Mouse (Mus musculus) MEL (cell line): ENCODE measurements at regions not wholly inside any gene's neighbourhood (a gene's known extent, or its start where the extent isn't known, plus 50 kb on each side); places are given as distances from the start of the nearest gene placed in this dataset.

Experiments
- DNase-seq: peaks from one replicate; pipeline ENCODE4 v3.0.0; 2011; ENCODE audit warnings: low read depth, low spot score
- H3K27ac ChIP-seq: 2 replicates; pipeline ENCODE4 v1.5.1; 2012; ENCODE audit warnings: low read depth, mild to moderate bottlenecking, control low read depth, low read length, moderate library complexity; ENCODE audit not compliant: control insufficient read depth
- H3K27me3 ChIP-seq, 2 experiments: fragments of 150-350 bp in 1 of 2; sonication (generic) in 1 of 2; 2 replicates each; pipeline ENCODE4 v1.6.1; 2012; ENCODE audit warnings: low read length in 2 of 2, mild to moderate bottlenecking in 2 of 2, improper control_type of control experiment in 1 of 2, moderate library complexity in 1 of 2; ENCODE audit not compliant: insufficient read depth in 2 of 2, control insufficient read depth in 1 of 2
- H3K36me3 ChIP-seq, 2 experiments: 2 replicates each; pipeline ENCODE4 v1.6.1; 2012 to 2014; ENCODE audit warnings: low read length in 2 of 2, improper control_type of control experiment in 1 of 2, inconsistent platforms in 1 of 2, mild to moderate bottlenecking in 1 of 2; ENCODE audit not compliant: insufficient read depth in 2 of 2, control insufficient read depth in 1 of 2
- H3K4me1 ChIP-seq, 2 experiments: fragments of 150-350 bp in 1 of 2; sonication (generic) in 1 of 2; 2 replicates each; pipeline ENCODE4 v1.6.1; 2012; ENCODE audit warnings: low read length in 2 of 2, improper control_type of control experiment in 1 of 2, mild to moderate bottlenecking in 1 of 2; ENCODE audit not compliant: insufficient read depth in 2 of 2, control insufficient read depth in 1 of 2
- H3K4me3 ChIP-seq, 2 experiments: fragments of 150-350 bp in 1 of 2; sonication (generic) in 1 of 2; 2 replicates each; pipeline ENCODE4 v1.5.1; 2012; ENCODE audit warnings: low read depth in 2 of 2, low read length in 2 of 2, mild to moderate bottlenecking in 2 of 2, moderate library complexity in 2 of 2, control low read depth in 1 of 2, improper control_type of control experiment in 1 of 2; ENCODE audit not compliant: control insufficient read depth in 1 of 2, insufficient read depth in 1 of 2
- H3K79me2 ChIP-seq: 2 replicates; pipeline ENCODE4 v1.6.1; 2012; ENCODE audit warnings: mild to moderate bottlenecking, low read length, moderate library complexity; ENCODE audit not compliant: control insufficient read depth, poor library complexity, insufficient read depth
- H3K9ac ChIP-seq: 2 replicates; pipeline ENCODE4 v1.6.1; 2012; ENCODE audit warnings: low read depth, mild to moderate bottlenecking, control low read depth, low read length, moderate library complexity; ENCODE audit not compliant: control insufficient read depth, poor library complexity, severe bottlenecking
- H3K9me3 ChIP-seq: fragments of 150-350 bp; sonication (generic); replicated peaks from 2 replicates; pipeline ENCODE4 v1.6.1; 2012; ENCODE audit warnings: mild to moderate bottlenecking, low read length, improper control_type of control experiment, moderate library complexity; ENCODE audit not compliant: insufficient read depth
- BHLHE40 ChIP-seq: IDR thresholded peaks from 2 replicates; pipeline ENCODE4 v1.6.1; 2012; ENCODE audit warnings: low read depth, mild to moderate bottlenecking, inconsistent platforms, low read length, improper control_type of control experiment, borderline replicate concordance
- CHD1 ChIP-seq: IDR thresholded peaks from 2 replicates; pipeline ENCODE4 v1.6.1; 2012; ENCODE audit warnings: low read depth, mild to moderate bottlenecking, inconsistent platforms, low read length, improper control_type of control experiment
- E2F4 ChIP-seq: IDR thresholded peaks from 2 replicates; pipeline ENCODE4 v1.6.1; 2011; ENCODE audit warnings: low read depth, low read length, improper control_type of control experiment, borderline replicate concordance
- ELF1 ChIP-seq: IDR thresholded peaks from 2 replicates; pipeline ENCODE4 v1.6.1; 2014; ENCODE audit warnings: low read depth, mild to moderate bottlenecking, inconsistent platforms, low read length, improper control_type of control experiment, moderate library complexity
- EP300 ChIP-seq, 2 experiments: IDR thresholded peaks; 2 replicates each; pipeline ENCODE4 v1.6.1; 2011; ENCODE audit warnings: improper control_type of control experiment in 2 of 2, low read length in 2 of 2, low read depth in 1 of 2, mild to moderate bottlenecking in 1 of 2
- ETS1 ChIP-seq: IDR thresholded peaks from 2 replicates; pipeline ENCODE4 v1.6.1; 2012; ENCODE audit warnings: low read depth, mild to moderate bottlenecking, inconsistent platforms, low read length, improper control_type of control experiment, moderate library complexity
- GABPA ChIP-seq: IDR thresholded peaks from 2 replicates; pipeline ENCODE4 v1.6.1; 2012; ENCODE audit warnings: low read depth, mild to moderate bottlenecking, inconsistent platforms, low read length, improper control_type of control experiment, moderate library complexity
- GATA1 ChIP-seq: IDR thresholded peaks from 2 replicates; pipeline ENCODE4 v1.6.1; 2011; ENCODE audit warnings: low read depth, low read length, improper control_type of control experiment
- MAZ ChIP-seq: IDR thresholded peaks from 2 replicates; pipeline ENCODE4 v1.6.1; 2012; ENCODE audit warnings: low read depth, mild to moderate bottlenecking, inconsistent platforms, low read length, improper control_type of control experiment
- MEF2A ChIP-seq: IDR thresholded peaks from 2 replicates; pipeline ENCODE4 v1.6.1; 2014; ENCODE audit warnings: low read depth, mild to moderate bottlenecking, inconsistent platforms, low read length, improper control_type of control experiment; ENCODE audit not compliant: poor library complexity, insufficient replicate concordance, severe bottlenecking; ENCODE audit errors: extremely low read depth
- MYB ChIP-seq: IDR thresholded peaks from 2 replicates; pipeline ENCODE4 v1.6.1; 2011; ENCODE audit warnings: mild to moderate bottlenecking, low read depth, low read length, improper control_type of control experiment
- MYC ChIP-seq: IDR thresholded peaks from 2 replicates; pipeline ENCODE4 v1.6.1; 2011; ENCODE audit warnings: low read depth, mild to moderate bottlenecking, low read length, improper control_type of control experiment, moderate library complexity
- POLR2A ChIP-seq, 2 experiments: IDR thresholded peaks; 2 replicates each; pipeline ENCODE4 v1.6.1; 2011 to 2012; ENCODE audit warnings: low read length in 2 of 2, mild to moderate bottlenecking in 2 of 2, control low read depth in 1 of 2, improper control_type of control experiment in 1 of 2, low read depth in 1 of 2, moderate library complexity in 1 of 2; ENCODE audit not compliant: control insufficient read depth in 1 of 2, insufficient read depth in 1 of 2, poor library complexity in 1 of 2
- POLR2AphosphoS2 ChIP-seq: IDR thresholded peaks from 2 replicates; pipeline ENCODE4 v1.6.1; 2011; ENCODE audit warnings: low read length, improper control_type of control experiment
- RAD21 ChIP-seq: IDR thresholded peaks from 2 replicates; pipeline ENCODE4 v1.6.1; 2011; ENCODE audit warnings: mild to moderate bottlenecking, low read depth, low read length, improper control_type of control experiment
- SIN3A ChIP-seq: IDR thresholded peaks from 2 replicates; pipeline ENCODE4 v1.6.1; 2012; ENCODE audit warnings: low read length, improper control_type of control experiment, inconsistent platforms
- TAL1 ChIP-seq: IDR thresholded peaks from 2 replicates; pipeline ENCODE4 v1.6.1; 2012; ENCODE audit warnings: mild to moderate bottlenecking, inconsistent platforms, low read length, moderate library complexity, mixed read lengths
- TBP ChIP-seq: IDR thresholded peaks from 2 replicates; pipeline ENCODE4 v1.8.0; 2011; ENCODE audit warnings: low read depth, low read length, improper control_type of control experiment
- TCF12 ChIP-seq: IDR thresholded peaks from 2 replicates; pipeline ENCODE4 v1.6.1; 2014; ENCODE audit warnings: low read depth, mild to moderate bottlenecking, inconsistent platforms, low read length, improper control_type of control experiment, moderate library complexity
- USF1 ChIP-seq: IDR thresholded peaks from 2 replicates; pipeline ENCODE4 v1.6.1; 2014; ENCODE audit warnings: low read depth, mild to moderate bottlenecking, inconsistent platforms, low read length, improper control_type of control experiment, moderate library complexity
- USF2 ChIP-seq, 2 experiments: IDR thresholded peaks; 2 replicates each; pipeline ENCODE4 v1.6.1; 2011 to 2012; ENCODE audit warnings: improper control_type of control experiment in 2 of 2, low read length in 2 of 2, borderline replicate concordance in 1 of 2, inconsistent platforms in 1 of 2, low read depth in 1 of 2, mild to moderate bottlenecking in 1 of 2; ENCODE audit not compliant: insufficient read depth in 1 of 2
- ZC3H11A ChIP-seq: IDR thresholded peaks from 2 replicates; pipeline ENCODE4 v1.6.1; 2012; ENCODE audit warnings: low read depth, mild to moderate bottlenecking, inconsistent platforms, low read length, improper control_type of control experiment
- ZMIZ1 ChIP-seq: IDR thresholded peaks from 2 replicates; pipeline ENCODE4 v1.6.1; 2012; ENCODE audit warnings: low read depth, mild to moderate bottlenecking, inconsistent platforms, low read length, improper control_type of control experiment, moderate library complexity
- ZNF384 ChIP-seq: IDR thresholded peaks from 2 replicates; pipeline ENCODE4 v1.6.1; 2012; ENCODE audit warnings: low read depth, mild to moderate bottlenecking, inconsistent platforms, low read length, improper control_type of control experiment

DNA sequence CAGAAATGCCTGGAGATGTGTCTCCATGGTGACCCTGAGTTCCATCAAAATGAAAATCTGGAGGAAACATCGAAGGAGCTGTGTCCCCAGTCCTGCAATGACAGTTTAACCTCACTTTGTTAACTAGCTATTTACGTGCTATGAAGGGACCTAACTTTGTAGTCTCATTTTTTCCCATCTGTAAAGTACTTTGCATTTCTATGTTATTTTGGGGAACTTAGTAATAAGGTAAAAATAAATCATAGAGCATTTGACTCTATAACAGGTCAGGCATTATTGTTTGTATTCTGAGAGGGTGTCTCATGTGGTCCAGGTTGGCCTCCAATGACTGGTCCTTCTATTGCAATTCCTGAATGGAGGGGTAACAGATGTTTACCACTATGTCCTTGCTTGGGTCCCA is 513.6 kb upstream of the Adgrl2 start:
- no peak overlapping the region for H3K9ac ChIP-seq

DNA sequence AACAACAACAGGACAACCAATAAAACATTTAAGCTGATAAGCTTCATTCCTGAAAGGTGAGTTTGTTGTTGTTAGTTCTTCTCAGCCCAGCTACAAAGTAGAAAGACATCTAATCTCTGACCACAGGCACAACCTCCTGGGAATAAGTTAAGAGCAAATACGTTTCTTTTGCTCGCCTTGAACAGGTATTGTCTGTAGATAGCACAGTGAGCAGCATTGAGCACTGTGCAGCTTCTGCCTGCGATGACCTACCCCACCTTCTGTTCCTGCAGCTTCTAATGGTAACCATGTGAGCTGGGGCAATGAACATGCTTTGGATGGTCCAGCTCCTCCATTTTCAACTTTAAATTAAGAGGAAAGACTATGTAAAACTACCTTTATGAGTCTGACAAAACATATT is 509.8 kb upstream of the Adgrl2 start:
- TF ChIP-seq USF2 (IDR thresholded peaks at IDR 0.05; ENCODE audit: borderline replicate concordance in 1 of 2, insufficient read depth in 1 of 2, low read depth in 1 of 2, low read length in 2 of 2) (no peak), BHLHE40 (no peak), TAL1 (no peak), MYB (no peak), GABPA (no peak), ZC3H11A (no peak), MAZ (no peak), E2F4 (no peak), POLR2AphosphoS2 (no peak)
- Histone ChIP-seq H3K4me1 (peaks cover 0 to 8% of the 10 kb centered on the region in 2 experiments; a peak in 2 of 4 replicates), H3K9me3 (no peaks in the 10 kb centered on the region), H3K36me3 (peaks cover 0 to 2% of the 10 kb centered on the region in 2 experiments; a peak in 2 of 4 replicates), H3K27ac (no peak overlapping the region), H3K79me2 (no peaks in the 10 kb centered on the region), H3K27me3 (no peaks in the 10 kb centered on the region), H3K9ac (no peak overlapping the region), H3K4me3 (no peak overlapping the region)
- no peak for DNase-seq

More for the DNA sequence above, 513.6 kb upstream of the Adgrl2 start:
- Histone ChIP-seq H3K27me3 (no peaks in the 10 kb centered on the region), H3K9me3 (no peaks in the 10 kb centered on the region), H3K79me2 (no peaks in the 10 kb centered on the region), H3K4me3 (no peak overlapping the region), H3K27ac (no peak overlapping the region), H3K4me1 (peaks cover 0 to 2% of the 10 kb centered on the region in 2 experiments; a peak in 1 of 4 replicates)
- DNase-seq: no peak
- TF ChIP-seq TBP (no peak), MAZ (no peak)
- TF ChIP-seq, all 39 proteins: peak for 0
- H3K36me3 ChIP-seq: no peaks in the 10 kb centered on the region; a peak in 2 of 4 replicates

DNA sequence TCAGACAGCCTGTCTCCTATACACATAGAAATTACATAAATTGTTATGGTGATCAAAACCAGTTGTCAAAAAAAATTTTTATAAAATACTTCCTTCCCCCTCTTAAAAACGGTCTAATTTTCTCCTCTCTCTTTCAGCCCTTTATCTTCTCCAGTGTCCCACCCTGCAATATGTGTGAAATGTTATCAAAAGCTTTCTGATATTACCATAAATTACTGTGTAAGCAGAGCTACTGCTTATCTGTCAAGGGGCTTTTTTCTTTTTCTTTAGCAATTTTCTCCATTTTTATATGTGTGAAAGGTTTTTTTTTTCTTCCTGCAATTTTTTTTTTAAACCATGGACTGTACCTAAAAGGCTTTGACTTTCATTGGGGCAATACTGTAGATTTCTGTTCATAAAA is 508.4 kb upstream of the Adgrl2 start:
- no peak for DNase-seq
- no peak overlapping the region for H3K27ac ChIP-seq
- no peaks in the 10 kb centered on the region for H3K79me2 ChIP-seq
- H3K9ac ChIP-seq: no peak overlapping the region
- peaks cover 0 to 8% of the 10 kb centered on the region in 2 experiments; a peak in 2 of 4 replicates for H3K4me1 ChIP-seq
- H3K36me3 ChIP-seq: peaks cover 0 to 2% of the 10 kb centered on the region in 2 experiments; a peak in 2 of 4 replicates
- no peaks in the 10 kb centered on the region for H3K9me3 ChIP-seq
- H3K4me3 ChIP-seq: no peak overlapping the region; a peak in 1 of 4 replicates
- no peaks in the 10 kb centered on the region for H3K27me3 ChIP-seq
- TF ChIP-seq ELF1: no peak
- 0 out of 2 replicates have a peak, but pooled peaks have one; percentile 20 for TF ChIP-seq ETS1
- TF ChIP-seq SIN3A: 0 out of 2 replicates have a peak, but pooled peaks have one; percentile 22
- TF ChIP-seq USF1: no peak
- TF ChIP-seq MAZ: no peak
- no peak for TF ChIP-seq MEF2A
- TF ChIP-seq POLR2A (IDR thresholded peaks at IDR 0.05; ENCODE audit: control insufficient read depth in 1 of 2, insufficient read depth in 1 of 2, low read depth in 1 of 2, low read length in 2 of 2, poor library complexity in 1 of 2): no peak
- TF ChIP-seq ZNF384: peak; percentile 79
- peak in 1 of 2 experiments; percentile 63; a peak in 2 of 4 replicates for TF ChIP-seq EP300 (IDR thresholded peaks at IDR 0.05; ENCODE audit: low read depth in 1 of 2, low read length in 2 of 2)
- TF ChIP-seq TBP: no peak
- no peak for TF ChIP-seq ZMIZ1
- peak; percentile 51 for TF ChIP-seq TCF12
- no peak for TF ChIP-seq MYC
- no peak for TF ChIP-seq RAD21
- peak; percentile 60 for TF ChIP-seq GATA1
- peak; percentile 16; the same call in 1 of the 2 replicates for TF ChIP-seq BHLHE40
- no peak for TF ChIP-seq CHD1
